Mouse (Mus musculus) liver, postnatal 0 days (tissue): ENCODE measurements around the gene Atp2b2. TPM values are rescaled to one million over a fixed set of nuclear protein-coding genes. Genes with fewer than 3 reads are reported as not detected.

ENCODE experiments used
- ATAC-seq: fragments of 200-750 bp; cut with Nextera tagmentation; 2 replicates; pipeline ENCODE4 v1.8.0; 2017; ENCODE audit warnings: mild to moderate bottlenecking, moderate library complexity
- DNase-seq: peaks from one replicate; pipeline ENCODE4 v3.0.0-alpha.2; 2016
- H3K27ac ChIP-seq: fragments of 300-500 bp; sonication (generic); 2 replicates; pipeline ENCODE4 v1.5.1; 2014; ENCODE audit warnings: antibody characterized with exemption, moderate library complexity, mild to moderate bottlenecking, low read depth
- H3K27me3 ChIP-seq: fragments of 300-500 bp; sonication (generic); 2 replicates; pipeline ENCODE4 v1.6.1; 2014; ENCODE audit warnings: low read length, control low read depth, mixed read lengths; ENCODE audit not compliant: insufficient read depth
- H3K36me3 ChIP-seq: fragments of 300-500 bp; sonication (generic); replicated peaks from 2 replicates; pipeline ENCODE4 v1.6.1; 2014; ENCODE audit warnings: mild to moderate bottlenecking, control low read depth, low read length, moderate library complexity, mixed read lengths; ENCODE audit not compliant: insufficient read depth
- H3K4me1 ChIP-seq: fragments of 300-500 bp; sonication (generic); 2 replicates; pipeline ENCODE4 v1.6.1; 2014; ENCODE audit warnings: antibody characterized with exemption, mild to moderate bottlenecking, control low read depth; ENCODE audit not compliant: insufficient read depth
- H3K4me2 ChIP-seq: fragments of 300-500 bp; sonication (generic); 2 replicates; pipeline ENCODE4 v1.6.1; 2014; ENCODE audit warnings: low read depth, mild to moderate bottlenecking, low read length, moderate library complexity, mixed read lengths
- H3K4me3 ChIP-seq: fragments of 300-500 bp; sonication (generic); 2 replicates; pipeline ENCODE4 v1.5.1; 2014; ENCODE audit warnings: low read depth, low read length
- H3K9ac ChIP-seq: fragments of 300-500 bp; sonication (generic); replicated peaks from 2 replicates; pipeline ENCODE4 v1.6.1; 2014; ENCODE audit warnings: mild to moderate bottlenecking, moderate library complexity
- H3K9me3 ChIP-seq: fragments of 300-500 bp; sonication (generic); 2 replicates; pipeline ENCODE4 v1.6.1; 2016; ENCODE audit warnings: mild to moderate bottlenecking, control low read depth, low read length, mixed read lengths
- CTCF ChIP-seq: sonication (generic); IDR thresholded peaks from 2 replicates; pipeline ENCODE4 v1.5.1; 2016; ENCODE audit warnings: antibody characterized with exemption, low read depth
- EP300 ChIP-seq: IDR thresholded peaks from 2 replicates; pipeline ENCODE4 v1.6.1; 2016; ENCODE audit warnings: antibody characterized with exemption, low read depth, mild to moderate bottlenecking
- WGBS: fragments of 180-500 bp; shearing (Covaris S2); extraction: QIAGEN DNeasy Blood & Tissue Kit; methylation state at CpG from one replicate; pipeline ENCODE4 v1.1.7; 2014; ENCODE audit not compliant: insufficient replicate concordance; 5-methylcytosine and 5-hydroxymethylcytosine counted together
- polyA plus RNA-seq: library from polyadenylated mRNA; unstranded; fragments of >200 nt; fragmentation: Nextera tagmentation; extraction: Ambion mirVana; gene quantifications from 2 replicates; pipeline ENCODE4 v1.2.1, GENCODE M21; 2015

Atp2b2 gene
- polyA plus RNA-seq, 1 experiment from 2014 or later: 0.41 TPM

DNA sequence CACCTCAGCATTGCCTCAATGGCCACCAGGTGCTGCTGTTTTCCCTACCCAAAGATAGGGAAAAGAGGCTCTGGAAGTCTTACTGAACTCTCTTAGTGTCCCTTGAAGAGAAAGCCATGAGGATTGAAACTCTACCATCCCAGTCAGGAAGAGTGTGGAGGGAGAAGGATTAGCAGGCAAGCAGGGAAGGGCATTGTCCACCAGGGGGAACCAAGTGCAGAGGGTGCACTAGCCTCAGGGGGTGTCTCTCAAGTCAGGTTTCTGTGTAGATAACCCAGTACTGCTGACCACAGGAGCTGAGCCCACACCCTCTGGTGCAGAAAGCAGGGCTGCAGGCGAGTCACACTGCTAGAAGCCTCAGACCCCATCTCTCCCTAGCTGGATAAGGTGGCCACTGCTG lies 203.9 kb downstream of the Atp2b2 start:
- no peaks in the 10 kb centered on the region for H3K27me3 ChIP-seq
- H3K4me3 ChIP-seq: no peak overlapping the region
- peak; percentile 47 for TF ChIP-seq CTCF
- TF ChIP-seq EP300: no peak
- no peak overlapping the region for H3K27ac ChIP-seq
- H3K9ac ChIP-seq: no peak overlapping the region
- H3K4me2 ChIP-seq: no peak overlapping the region
- WGBS: 37% methylated on average over 1 of the region's 1 CpGs
- no peaks in the 10 kb centered on the region for H3K36me3 ChIP-seq
- ATAC-seq (no peak), DNase-seq (no peak)
- H3K4me1 ChIP-seq: no peaks in the 10 kb centered on the region
- H3K9me3 ChIP-seq: no peaks in the 10 kb centered on the region

DNA sequence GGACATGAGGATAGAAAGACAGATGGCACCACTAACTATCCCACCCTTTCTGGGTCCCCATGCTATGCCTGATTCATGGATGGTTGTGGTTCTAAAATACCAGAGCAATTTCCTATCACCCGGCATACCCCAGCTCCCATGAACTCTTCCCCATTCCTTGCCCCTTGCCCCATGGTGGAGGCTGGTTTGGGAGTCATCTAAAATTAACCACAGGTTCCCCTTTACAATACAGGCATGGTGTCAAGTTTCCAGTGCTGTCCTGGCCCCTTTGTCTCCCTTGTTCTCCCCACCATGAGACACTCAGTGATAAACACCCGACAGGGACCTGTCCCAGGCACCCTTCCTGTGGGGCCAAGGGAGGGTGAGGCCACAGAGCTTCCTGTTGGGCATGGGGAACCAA lies 204.7 kb downstream of the Atp2b2 start:
- H3K9ac ChIP-seq: no peak overlapping the region

GRCm38 (mm10) chr6:113836545-113836944 lies 205.9 kb downstream of the Atp2b2 start:
- Histone ChIP-seq H3K9me3 (no peaks in the 10 kb centered on the region), H3K4me3 (no peak overlapping the region), H3K4me1 (no peaks in the 10 kb centered on the region), H3K9ac (no peak overlapping the region), H3K27me3 (no peaks in the 10 kb centered on the region), H3K27ac (no peak overlapping the region), H3K36me3 (no peaks in the 10 kb centered on the region), H3K4me2 (no peak overlapping the region)
- 54% methylated on average over 3 of the region's 3 CpGs for WGBS
- ATAC-seq (no peak), DNase-seq (no peak)
- TF ChIP-seq EP300 (no peak), CTCF (no peak)

More for the DNA sequence above, 204.7 kb downstream of the Atp2b2 start:
- Histone ChIP-seq H3K4me1 (no peaks in the 10 kb centered on the region), H3K27ac (no peak overlapping the region), H3K4me2 (no peak overlapping the region), H3K4me3 (no peak overlapping the region), H3K9me3 (no peaks in the 10 kb centered on the region), H3K36me3 (no peaks in the 10 kb centered on the region), H3K27me3 (no peaks in the 10 kb centered on the region)
- DNase-seq (no peak), ATAC-seq (no peak)
- TF ChIP-seq EP300 (no peak), CTCF (no peak)
- 37% methylated on average over 2 of the region's 2 CpGs for WGBS

DNA sequence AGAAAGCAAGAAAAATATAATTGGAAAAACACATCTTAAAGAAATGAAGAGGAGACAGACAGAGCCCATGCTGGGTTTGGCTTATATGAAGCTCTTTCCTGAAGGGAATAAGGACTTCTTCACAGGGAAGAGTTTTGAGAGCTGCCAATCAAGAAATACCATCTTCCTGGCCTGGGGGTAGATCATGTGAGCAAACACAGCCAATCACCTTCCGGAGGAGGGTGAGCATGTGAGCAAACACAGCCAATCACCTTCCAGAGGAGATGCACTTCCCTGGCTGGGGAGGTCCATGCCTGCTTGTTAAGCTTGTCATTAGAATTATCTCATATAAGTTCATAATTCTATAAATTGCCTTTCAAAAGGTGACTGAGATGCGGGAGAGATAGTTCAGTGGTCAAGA lies 211.9 kb downstream of the Atp2b2 start:
- Histone ChIP-seq H3K27me3 (no peaks in the 10 kb centered on the region), H3K9ac (no peak overlapping the region), H3K4me1 (no peaks in the 10 kb centered on the region), H3K4me3 (no peak overlapping the region), H3K27ac (no peak overlapping the region), H3K4me2 (no peak overlapping the region), H3K36me3 (no peaks in the 10 kb centered on the region), H3K9me3 (no peaks in the 10 kb centered on the region)
- TF ChIP-seq EP300: no peak
- no peak for TF ChIP-seq CTCF
- no peak for ATAC-seq
- DNase-seq: no peak
- WGBS: 77% methylated on average over 2 of the region's 2 CpGs

- no peaks in the 10 kb centered on the region for H3K9me3 ChIP-seq
Measured at GRCm38 (mm10) chr6:113827309-113827708, 215.1 kb downstream of the Atp2b2 start.

DNA sequence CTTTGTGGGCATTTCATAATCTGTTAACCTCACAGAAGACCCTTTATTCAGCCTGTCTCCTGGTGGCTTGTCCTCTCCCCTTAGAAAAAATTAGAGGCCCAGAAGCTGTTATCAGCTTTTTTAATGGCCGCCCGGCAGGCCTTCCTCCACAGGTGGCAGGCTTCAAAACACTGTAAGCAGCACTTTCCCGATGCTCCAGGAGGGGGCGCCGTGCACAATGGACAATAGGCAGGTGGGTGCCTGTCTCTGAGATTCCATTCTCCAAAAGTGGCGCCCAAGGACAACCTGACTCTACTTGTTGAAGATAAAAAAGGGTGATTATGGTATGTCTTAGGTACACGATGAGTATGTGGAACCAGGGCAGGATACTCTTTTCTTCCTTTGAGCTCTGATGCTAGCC lies 220.0 kb downstream of the Atp2b2 start:
- DNase-seq (peak; percentile 77), ATAC-seq (no peak)
- Histone ChIP-seq H3K4me2 (no peak overlapping the region), H3K36me3 (no peaks in the 10 kb centered on the region), H3K27me3 (no peaks in the 10 kb centered on the region), H3K9me3 (no peaks in the 10 kb centered on the region), H3K4me1 (no peaks in the 10 kb centered on the region), H3K4me3 (no peak overlapping the region), H3K27ac (no peak overlapping the region), H3K9ac (no peak overlapping the region)
- TF ChIP-seq CTCF: peak; percentile 73
- TF ChIP-seq EP300: no peak
- WGBS: 24% methylated on average over 7 of the region's 7 CpGs

More at GRCm38 (mm10) chr6:113827309-113827708, 215.1 kb downstream of the Atp2b2 start:
- Histone ChIP-seq H3K27me3 (no peaks in the 10 kb centered on the region), H3K4me2 (no peak overlapping the region), H3K9ac (no peak overlapping the region), H3K36me3 (no peaks in the 10 kb centered on the region), H3K4me1 (no peaks in the 10 kb centered on the region), H3K27ac (no peak overlapping the region), H3K4me3 (no peak overlapping the region)
- no peak for ATAC-seq
- TF ChIP-seq CTCF: no peak
- no peak for TF ChIP-seq EP300
- 75% methylated on average over 4 of the region's 4 CpGs for WGBS
- DNase-seq: no peak

DNA sequence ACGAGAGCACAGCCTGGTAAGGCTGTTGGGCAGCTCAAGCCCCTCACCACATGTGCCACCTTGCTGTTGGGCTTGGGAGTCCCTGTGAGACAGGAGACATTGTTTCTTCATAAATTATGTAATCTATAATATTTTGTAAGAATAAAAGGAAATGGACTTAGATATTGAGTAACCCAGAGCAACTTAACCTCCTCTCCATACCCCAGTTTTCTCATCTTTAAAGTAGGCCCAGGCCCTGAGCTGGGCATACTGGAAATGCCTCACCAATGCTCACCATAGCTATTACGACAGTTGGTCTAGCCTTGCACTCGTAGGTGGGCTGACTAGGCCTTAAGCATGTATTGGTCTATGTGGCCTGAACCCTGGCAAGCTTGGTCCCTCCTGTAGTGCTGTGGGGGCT lies 225.7 kb downstream of the Atp2b2 start:
- H3K36me3 ChIP-seq: 0 out of 2 replicates have a peak, but pooled peaks cover 2% of the 10 kb centered on the region
- 67% methylated on average over 3 of the region's 3 CpGs for WGBS
- no peak for TF ChIP-seq EP300
- TF ChIP-seq CTCF: no peak
- no peak overlapping the region for H3K4me2 ChIP-seq
- H3K4me1 ChIP-seq: no peaks in the 10 kb centered on the region
- DNase-seq: no peak
- no peak overlapping the region for H3K4me3 ChIP-seq
- no peaks in the 10 kb centered on the region for H3K9me3 ChIP-seq
- no peaks in the 10 kb centered on the region for H3K27me3 ChIP-seq
- ATAC-seq: no peak
- no peak overlapping the region for H3K9ac ChIP-seq
- no peak overlapping the region for H3K27ac ChIP-seq
